Mouse (Mus musculus) lung, embryonic 16.5 days (tissue): ENCODE data around the gene Sult1a1. TPM values are rescaled to one million over a fixed set of nuclear protein-coding genes. Genes with fewer than 3 reads are reported as not detected.

ENCODE experiments used
- ATAC-seq: fragments of 200-750 bp; cut with Nextera tagmentation; 2 replicates; pipeline ENCODE4 v1.8.0; 2017; ENCODE audit warnings: low read depth, mild to moderate bottlenecking, moderate library complexity
- H3K27ac ChIP-seq: fragments of 300-500 bp; sonication (generic); 2 replicates; pipeline ENCODE4 v1.5.1; 2014; ENCODE audit warnings: mild to moderate bottlenecking, control low read depth, low read length
- H3K27me3 ChIP-seq: fragments of 300-500 bp; sonication (generic); 2 replicates; pipeline ENCODE4 v1.6.1; 2014; ENCODE audit warnings: low read depth, low read length, mixed read lengths; ENCODE audit not compliant: control insufficient read depth, insufficient read depth
- H3K36me3 ChIP-seq: fragments of 300-500 bp; sonication (generic); 2 replicates; pipeline ENCODE4 v1.6.1; 2014; ENCODE audit warnings: low read length; ENCODE audit not compliant: control insufficient read depth, insufficient read depth
- H3K4me1 ChIP-seq: fragments of 300-500 bp; sonication (generic); replicated peaks from 2 replicates; pipeline ENCODE4 v1.6.1; 2014; ENCODE audit warnings: low read length, mixed read lengths; ENCODE audit not compliant: control insufficient read depth, insufficient read depth
- H3K4me2 ChIP-seq: fragments of 300-500 bp; sonication (generic); 2 replicates; pipeline ENCODE4 v1.6.1; 2014; ENCODE audit warnings: low read depth, low read length, control low read depth
- H3K4me3 ChIP-seq: fragments of 300-500 bp; sonication (generic); 2 replicates; pipeline ENCODE4 v1.5.1; 2014; ENCODE audit warnings: mild to moderate bottlenecking, low read length, control low read depth
- H3K9ac ChIP-seq: fragments of 300-500 bp; sonication (generic); 2 replicates; pipeline ENCODE4 v1.6.1; 2014; ENCODE audit warnings: low read length, control low read depth
- H3K9me3 ChIP-seq: fragments of 300-500 bp; sonication (generic); 2 replicates; pipeline ENCODE4 v1.6.1; 2016; ENCODE audit warnings: low read length; ENCODE audit not compliant: control insufficient read depth
- WGBS: fragments of 180-500 bp; shearing (Covaris S2); extraction: QIAGEN DNeasy Blood & Tissue Kit; methylation state at CpG from one replicate; pipeline ENCODE4 v1.1.7; 2014; 5-methylcytosine and 5-hydroxymethylcytosine counted together
- polyA plus RNA-seq: library from polyadenylated mRNA; unstranded; fragments of >200 nt; fragmentation: Nextera tagmentation; extraction: Ambion mirVana; gene quantifications from 2 replicates; pipeline ENCODE4 v1.2.1, GENCODE M21; 2015

Sult1a1 gene
- polyA plus RNA-seq, 1 experiment from 2014 or later = 12.3 TPM

DNA sequence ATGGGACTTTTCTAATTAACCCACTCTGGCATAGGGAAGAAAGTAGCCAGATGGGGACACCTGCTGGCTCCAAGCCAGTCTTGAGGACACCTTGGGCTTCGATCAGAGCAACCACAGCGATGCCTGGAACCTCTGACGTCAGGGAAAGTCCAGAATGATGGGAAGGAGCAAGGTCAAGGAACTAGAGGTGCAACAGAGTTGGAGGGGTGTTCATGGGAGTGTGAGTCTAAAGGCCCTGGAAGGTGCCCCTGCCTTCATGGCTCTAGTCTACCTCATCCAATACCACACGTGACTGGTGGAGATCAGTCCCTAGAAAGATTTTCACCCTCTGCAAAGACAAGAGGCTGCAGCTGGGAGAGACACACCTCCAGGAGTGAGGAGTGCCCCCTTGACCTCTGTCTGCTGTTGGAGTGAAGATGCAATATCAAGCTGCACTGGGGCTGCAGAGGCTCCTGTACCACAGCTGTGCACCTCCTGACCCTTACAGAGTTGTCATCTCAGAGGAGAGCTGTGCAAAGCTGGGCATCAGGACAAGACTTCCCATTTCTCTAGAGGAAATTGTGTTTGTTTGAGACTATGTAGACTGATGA is 494 bp upstream of the Sult1a1 start:
- H3K27ac ChIP-seq = peak overlapping the region; percentile 78
- H3K9ac ChIP-seq = no peak overlapping the region
- no peak for ATAC-seq
- no peaks in the 10 kb centered on the region for H3K9me3 ChIP-seq
- H3K4me3 ChIP-seq = no peak overlapping the region
- H3K36me3 ChIP-seq = peaks cover 5% of the 10 kb centered on the region
- peaks cover 5% of the 10 kb centered on the region; the same call in 1 of the 2 replicates for H3K4me1 ChIP-seq
- no peak overlapping the region; the same call in 1 of the 2 replicates for H3K4me2 ChIP-seq
- H3K27me3 ChIP-seq = no peaks in the 10 kb centered on the region
- 78% methylated on average over 4 of the region's 4 CpGs for WGBS

DNA sequence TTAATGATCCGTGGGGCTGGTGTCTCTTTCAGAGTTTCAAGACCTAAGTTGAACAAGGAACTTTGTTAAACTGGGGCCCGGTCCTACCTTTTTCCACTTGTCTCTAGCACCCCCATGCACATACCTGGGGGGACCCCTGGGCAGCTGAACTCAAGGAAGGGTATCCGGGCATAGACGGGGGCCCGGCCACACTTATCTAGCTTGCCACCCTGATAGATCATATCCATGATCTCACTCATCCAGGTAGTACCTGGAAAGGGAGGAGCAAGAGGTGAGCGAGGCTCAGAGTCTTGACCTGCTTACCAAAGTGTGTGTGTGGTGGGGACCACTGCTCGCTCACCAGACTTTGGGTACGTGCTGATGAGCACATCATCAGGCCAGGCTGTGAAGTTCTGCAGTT is 1.1 kb downstream of the Sult1a1 start:
- Histone ChIP-seq H3K4me1 (peaks cover 5% of the 10 kb centered on the region; the same call in 1 of the 2 replicates), H3K9me3 (no peaks in the 10 kb centered on the region), H3K4me3 (no peak overlapping the region), H3K4me2 (no peak overlapping the region), H3K9ac (no peak overlapping the region), H3K27me3 (no peaks in the 10 kb centered on the region), H3K27ac (no peak overlapping the region), H3K36me3 (peaks cover 8% of the 10 kb centered on the region)
- WGBS = 94% methylated on average over 8 of the region's 8 CpGs
- no peak for ATAC-seq

DNA sequence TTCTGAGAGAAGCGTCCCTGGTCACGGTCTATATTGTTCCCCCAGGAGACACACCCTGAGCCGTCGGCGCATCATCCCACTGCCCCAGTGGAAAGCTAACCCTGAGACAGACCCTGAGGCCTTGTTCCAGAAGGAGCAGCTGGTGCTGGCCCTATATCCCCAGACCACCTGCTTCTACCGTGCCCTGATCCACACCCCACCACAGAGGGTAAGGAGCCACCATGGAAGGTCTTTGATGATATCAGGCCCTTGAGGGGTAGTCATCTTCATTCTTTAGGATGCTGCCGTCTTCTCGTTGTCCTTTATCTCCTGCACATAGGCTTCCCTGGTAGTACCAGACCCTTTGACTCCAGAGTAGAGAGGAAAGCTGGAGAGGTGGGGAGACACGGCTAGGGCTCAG is 4.1 kb downstream of the Sult1a1 start:
- peaks cover 6% of the 10 kb centered on the region for H3K36me3 ChIP-seq
- 93% methylated on average over 9 of the region's 9 CpGs for WGBS

DNA sequence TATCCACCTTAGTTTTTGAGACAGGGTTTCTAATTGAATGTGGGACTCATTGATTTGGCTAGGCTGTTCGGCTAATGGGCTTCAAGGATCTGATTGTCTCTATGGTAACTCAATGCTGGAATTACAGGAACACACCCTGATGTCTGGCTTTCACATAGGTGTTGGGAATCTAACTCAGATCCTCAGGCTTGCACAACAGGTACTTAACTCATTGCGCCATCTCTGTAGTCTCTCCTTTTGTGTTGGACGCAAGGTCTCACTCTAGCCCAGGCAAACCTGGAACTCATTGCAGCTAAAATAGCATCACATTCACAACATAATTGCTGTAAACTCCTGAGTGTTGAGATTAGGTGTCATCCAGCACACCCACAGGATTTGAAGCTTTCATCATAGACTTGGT is 6.1 kb downstream of the Sult1a1 start:
- no peak overlapping the region for H3K9ac ChIP-seq
- no peak overlapping the region for H3K4me2 ChIP-seq
- no peaks in the 10 kb centered on the region for H3K4me1 ChIP-seq
- H3K27me3 ChIP-seq = no peaks in the 10 kb centered on the region
- 93% methylated on average over 3 of the region's 3 CpGs for WGBS
- no peak overlapping the region for H3K4me3 ChIP-seq
- H3K27ac ChIP-seq = no peak overlapping the region
- no peak for ATAC-seq
- no peaks in the 10 kb centered on the region for H3K9me3 ChIP-seq
- H3K36me3 ChIP-seq = peaks cover 9% of the 10 kb centered on the region

More for the DNA sequence above, 4.1 kb downstream of the Sult1a1 start:
- no peak for ATAC-seq
- Histone ChIP-seq H3K27ac (no peak overlapping the region), H3K27me3 (no peaks in the 10 kb centered on the region), H3K4me1 (peaks cover 5% of the 10 kb centered on the region; the same call in 1 of the 2 replicates), H3K9me3 (no peaks in the 10 kb centered on the region), H3K4me3 (no peak overlapping the region), H3K9ac (no peak overlapping the region), H3K4me2 (no peak overlapping the region)

DNA sequence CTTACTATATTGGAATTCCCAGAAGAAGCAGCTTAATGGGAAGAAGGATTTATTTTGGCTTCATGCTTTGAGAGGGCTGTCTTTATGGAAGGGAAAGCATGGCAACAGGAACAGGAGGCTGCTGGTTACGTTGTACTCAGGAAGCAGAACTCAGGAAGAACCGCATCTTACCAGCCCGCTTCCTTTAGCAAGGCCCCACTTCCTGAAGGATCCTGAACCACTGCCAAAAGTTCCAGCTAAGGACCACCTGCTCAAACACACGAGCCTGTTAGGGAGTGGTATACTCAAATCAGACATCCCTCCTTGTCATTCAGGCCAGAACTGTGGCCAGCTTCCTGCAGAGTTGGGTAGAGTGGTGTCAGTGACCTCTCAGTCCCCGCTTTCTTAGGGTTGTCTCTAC is 7.8 kb downstream of the Sult1a1 start:
- Histone ChIP-seq H3K9me3 (no peaks in the 10 kb centered on the region), H3K27me3 (no peaks in the 10 kb centered on the region), H3K4me2 (no peak overlapping the region), H3K36me3 (peaks cover 12% of the 10 kb centered on the region), H3K4me3 (no peak overlapping the region), H3K27ac (peak overlapping the region; percentile 78), H3K9ac (no peak overlapping the region), H3K4me1 (no peaks in the 10 kb centered on the region; the same call in none of the 2 replicates)
- 59% methylated on average over 5 of the region's 5 CpGs for WGBS
- ATAC-seq = peak; percentile 77

DNA sequence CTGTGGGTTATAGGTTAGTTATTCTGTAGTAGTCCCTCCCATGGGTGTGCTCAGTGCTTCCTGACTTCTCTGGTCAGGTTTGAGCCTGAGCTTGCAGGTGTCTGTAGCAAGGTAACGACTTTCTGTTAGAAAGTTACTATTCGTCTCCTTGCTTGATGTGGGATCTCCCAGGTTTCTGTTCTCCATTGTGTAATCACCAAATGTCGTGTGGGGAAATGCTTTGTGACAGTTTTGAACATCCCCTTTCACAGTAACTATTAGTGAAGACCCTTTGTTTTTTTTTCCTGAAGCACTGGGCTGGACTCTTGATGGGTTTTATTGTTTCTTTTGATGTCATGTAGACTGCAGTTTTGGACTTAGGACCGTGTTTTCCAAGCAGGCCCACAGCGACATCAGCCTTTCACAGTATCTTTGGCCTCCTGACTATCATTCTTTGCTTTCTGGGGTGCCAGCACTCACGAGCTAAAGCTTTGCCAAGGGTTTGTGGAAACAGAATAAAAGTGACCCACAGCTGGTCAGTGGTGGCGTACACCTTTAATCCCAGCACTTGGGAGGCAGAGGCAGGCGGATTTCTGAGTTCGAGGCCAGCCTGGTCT is 8.6 kb downstream of the Sult1a1 start:
- Histone ChIP-seq H3K27me3 (no peaks in the 10 kb centered on the region), H3K4me2 (no peak overlapping the region), H3K36me3 (peaks cover 12% of the 10 kb centered on the region), H3K4me3 (no peak overlapping the region), H3K9me3 (no peaks in the 10 kb centered on the region), H3K9ac (no peak overlapping the region), H3K27ac (peak overlapping the region; percentile 9), H3K4me1 (no peaks in the 10 kb centered on the region; the same call in none of the 2 replicates)
- WGBS = 78% methylated on average over 9 of the region's 9 CpGs
- no peak for ATAC-seq

DNA sequence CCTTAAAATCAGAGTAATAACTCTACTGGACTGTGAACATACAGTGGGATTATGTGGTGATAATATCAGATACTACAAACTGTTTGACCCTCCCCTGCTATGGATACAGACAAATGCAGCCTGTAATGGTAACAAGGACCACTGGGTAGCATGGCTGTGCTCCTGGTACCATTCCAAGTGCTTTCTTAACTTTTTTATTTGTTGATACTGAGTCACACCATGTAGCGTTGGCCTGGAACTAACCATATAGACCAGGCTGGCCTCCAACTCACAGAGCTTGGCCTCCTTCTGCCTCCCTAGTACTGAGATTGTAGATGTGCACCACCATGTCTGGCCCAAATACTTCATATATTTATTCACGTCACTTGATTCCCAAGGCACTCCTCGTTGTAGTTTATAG is 11.0 kb downstream of the Sult1a1 start:
- Histone ChIP-seq H3K36me3 (peaks cover 11% of the 10 kb centered on the region), H3K27ac (no peak overlapping the region), H3K9ac (no peak overlapping the region), H3K27me3 (no peaks in the 10 kb centered on the region), H3K4me3 (no peak overlapping the region), H3K4me2 (no peak overlapping the region), H3K4me1 (no peaks in the 10 kb centered on the region; the same call in none of the 2 replicates), H3K9me3 (no peaks in the 10 kb centered on the region)
- no peak for ATAC-seq
- 92% methylated on average over 3 of the region's 3 CpGs for WGBS

DNA sequence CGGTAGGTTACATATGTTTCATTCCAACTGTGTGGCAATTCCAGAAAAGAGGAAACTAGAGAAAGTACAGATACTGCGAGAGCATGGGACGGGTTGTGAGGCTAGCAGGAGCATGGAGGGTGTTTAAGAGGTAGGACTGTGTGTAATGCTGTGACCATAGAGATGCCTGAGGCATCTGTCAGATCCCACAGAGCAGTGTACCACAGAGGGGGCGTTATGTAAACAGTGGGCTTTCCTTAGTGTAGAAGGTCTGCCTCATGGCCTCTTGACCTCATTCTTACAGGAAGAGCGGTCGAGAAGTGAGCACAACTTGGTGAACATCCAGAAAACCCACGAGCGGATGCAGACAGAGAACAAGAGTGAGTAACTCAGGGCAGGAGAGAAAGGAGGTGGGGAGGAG is 12.6 kb downstream of the Sult1a1 start:
- peaks cover 9% of the 10 kb centered on the region for H3K36me3 ChIP-seq
- no peaks in the 10 kb centered on the region for H3K9me3 ChIP-seq
- H3K4me3 ChIP-seq = no peak overlapping the region
- H3K27me3 ChIP-seq = no peaks in the 10 kb centered on the region
- H3K4me1 ChIP-seq = no peaks in the 10 kb centered on the region; the same call in none of the 2 replicates
- H3K9ac ChIP-seq = no peak overlapping the region
- peak; percentile 77 for ATAC-seq
- peak overlapping the region; percentile 19 for H3K27ac ChIP-seq
- 45% methylated on average over 8 of the region's 8 CpGs for WGBS
- H3K4me2 ChIP-seq = no peak overlapping the region

DNA sequence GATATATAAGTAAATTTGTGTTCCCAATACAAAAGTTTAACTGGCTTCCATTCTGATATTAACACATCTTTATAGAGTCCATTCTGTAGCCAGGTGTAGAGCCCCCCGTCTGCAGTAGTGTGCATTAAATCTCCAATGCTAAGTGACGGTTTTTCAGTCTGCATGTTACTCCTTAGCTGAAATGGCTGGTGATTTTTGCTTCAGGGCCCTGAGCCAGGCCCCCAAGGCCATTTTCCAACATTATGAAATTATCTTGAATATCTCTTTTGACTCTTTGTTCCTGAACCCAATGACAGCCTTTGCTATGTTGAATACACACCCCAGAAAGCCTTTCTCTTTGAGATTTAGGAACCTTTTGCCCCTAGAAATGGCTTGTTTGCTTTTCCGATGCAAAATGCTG is 16.5 kb downstream of the Sult1a1 start:
- Histone ChIP-seq H3K4me2 (no peak overlapping the region), H3K9me3 (no peaks in the 10 kb centered on the region), H3K4me1 (no peaks in the 10 kb centered on the region; the same call in none of the 2 replicates), H3K9ac (no peak overlapping the region), H3K27ac (no peak overlapping the region), H3K36me3 (peaks cover under 1% of the 10 kb centered on the region), H3K27me3 (no peaks in the 10 kb centered on the region), H3K4me3 (no peak overlapping the region)
- 86% methylated on average over 3 of the region's 3 CpGs for WGBS
- no peak for ATAC-seq
